Mouse (Mus musculus): Measurements from ENCODE around the gene Gm10337. TPM values are rescaled to one million over a fixed set of nuclear protein-coding genes. Genes with fewer than 3 reads are reported as not detected.

Gene Gm10337
- polyA plus RNA-seq, 1 experiment from 2014 or later, result not detected

GRCm38 (mm10) chr15:102468675-102469370 is 34.7 kb upstream of the Gm10337 start:
- Histone ChIP-seq H3K27ac (no peak overlapping the region), H3K9ac (replicated peaks) (no peak overlapping the region), H3K4me2 (no peak overlapping the region), H3K4me3 (replicated peaks) (no peak overlapping the region), H3K4me1 (replicated peaks) (peaks cover 15% of the 10 kb centered on the region), H3K36me3 (peaks cover 8% of the 10 kb centered on the region), H3K27me3 (no peaks in the 10 kb centered on the region), H3K9me3 (no peaks in the 10 kb centered on the region)
- no peak for ATAC-seq (ENCODE audit: insufficient number of reproducible peaks, insufficient read depth, low FRiP score, low TSS enrichment, low read depth)
- 93% methylated on average over 9 of the region's 9 CpGs for WGBS

GRCm38 (mm10) chr15:102470183-102470604 is 33.3 kb upstream of the Gm10337 start, which contains the start of gene Pcbp2:
Gene Pcbp2 (plus strand): TSS chr15:102470539.
- Histone ChIP-seq H3K4me3 (replicated peaks) (peak within 1 kb of the TSS; percentile 85), H3K4me2 (peak within 1 kb of the TSS; percentile 72), H3K4me1 (replicated peaks) (peaks cover 15% of the 10 kb centered on the region), H3K9ac (replicated peaks) (peak within 1 kb of the TSS; percentile 96), H3K36me3 (peaks cover 22% of the 10 kb centered on the region), H3K27me3 (no peaks in the 10 kb centered on the region), H3K9me3 (no peaks in the 10 kb centered on the region), H3K27ac (peak within 1 kb of the TSS; percentile 99)
- WGBS, result under 1% methylated on average over 34 of the region's 40 CpGs
- peak; percentile 100 for ATAC-seq (ENCODE audit: insufficient number of reproducible peaks, insufficient read depth, low FRiP score, low TSS enrichment, low read depth)

- Histone ChIP-seq H3K4me3 (replicated peaks) (peak overlapping the region; percentile 85), H3K4me1 (replicated peaks) (peaks cover 15% of the 10 kb centered on the region), H3K27ac (peak overlapping the region; percentile 99), H3K4me2 (peak overlapping the region; percentile 72), H3K36me3 (peaks cover 27% of the 10 kb centered on the region), H3K27me3 (no peaks in the 10 kb centered on the region), H3K9ac (replicated peaks) (peak overlapping the region; percentile 96), H3K9me3 (no peaks in the 10 kb centered on the region)
- under 1% methylated on average over 48 of the region's 67 CpGs for WGBS
- peak; percentile 44 for ATAC-seq (ENCODE audit: insufficient number of reproducible peaks, insufficient read depth, low FRiP score, low TSS enrichment, low read depth)
Observed at GRCm38 (mm10) chr15:102470605-102471294, 32.8 kb upstream of the Gm10337 start.

- no peaks in the 10 kb centered on the region for H3K27me3 ChIP-seq
- 3% methylated on average over 10 of the region's 10 CpGs for WGBS
- H3K9ac ChIP-seq (replicated peaks), result peak overlapping the region; percentile 96
- peak overlapping the region; percentile 85 for H3K4me3 ChIP-seq (replicated peaks)
- ATAC-seq (ENCODE audit: insufficient number of reproducible peaks, insufficient read depth, low FRiP score, low TSS enrichment, low read depth), result no peak; the same call in 1 of the 2 replicates
- H3K4me2 ChIP-seq, result peak overlapping the region; percentile 72
- peaks cover 15% of the 10 kb centered on the region for H3K4me1 ChIP-seq (replicated peaks)
- H3K9me3 ChIP-seq, result no peaks in the 10 kb centered on the region
- peaks cover 33% of the 10 kb centered on the region for H3K36me3 ChIP-seq
- H3K27ac ChIP-seq, result peak overlapping the region; percentile 99
Observed at GRCm38 (mm10) chr15:102471295-102471645, 32.3 kb upstream of the Gm10337 start.

GRCm38 (mm10) chr15:102471727-102472126 is 31.8 kb upstream of the Gm10337 start:
- no peak for ATAC-seq (ENCODE audit: insufficient number of reproducible peaks, insufficient read depth, low FRiP score, low TSS enrichment, low read depth)
- peak overlapping the region; percentile 85 for H3K4me3 ChIP-seq (replicated peaks)
- no peaks in the 10 kb centered on the region for H3K9me3 ChIP-seq
- no peaks in the 10 kb centered on the region for H3K27me3 ChIP-seq
- H3K36me3 ChIP-seq, result peaks cover 37% of the 10 kb centered on the region
- H3K9ac ChIP-seq (replicated peaks), result peak overlapping the region; percentile 96; the same call in 1 of the 2 replicates
- peak overlapping the region; percentile 72 for H3K4me2 ChIP-seq
- peaks cover 15% of the 10 kb centered on the region for H3K4me1 ChIP-seq (replicated peaks)
- no peak overlapping the region for H3K27ac ChIP-seq

GRCm38 (mm10) chr15:102473246-102473645 is 30.3 kb upstream of the Gm10337 start:
- Histone ChIP-seq H3K27me3 (no peaks in the 10 kb centered on the region), H3K4me3 (replicated peaks) (no peak overlapping the region), H3K36me3 (peaks cover 51% of the 10 kb centered on the region), H3K9me3 (no peaks in the 10 kb centered on the region), H3K27ac (no peak overlapping the region), H3K4me2 (peak overlapping the region; percentile 72), H3K4me1 (replicated peaks) (peaks cover 15% of the 10 kb centered on the region), H3K9ac (replicated peaks) (no peak overlapping the region)
- WGBS, result 78% methylated on average over 2 of the region's 2 CpGs
- no peak for ATAC-seq (ENCODE audit: insufficient number of reproducible peaks, insufficient read depth, low FRiP score, low TSS enrichment, low read depth)

- no peaks in the 10 kb centered on the region for H3K9me3 ChIP-seq
- peaks cover 63% of the 10 kb centered on the region for H3K36me3 ChIP-seq
- peaks cover 15% of the 10 kb centered on the region for H3K4me1 ChIP-seq (replicated peaks)
- no peak overlapping the region for H3K9ac ChIP-seq (replicated peaks)
- H3K27me3 ChIP-seq, result no peaks in the 10 kb centered on the region
- no peak overlapping the region for H3K4me2 ChIP-seq
- no peak overlapping the region for H3K27ac ChIP-seq
- 96% methylated on average over 2 of the region's 2 CpGs for WGBS
- H3K4me3 ChIP-seq (replicated peaks), result no peak overlapping the region
- no peak for ATAC-seq (ENCODE audit: insufficient number of reproducible peaks, insufficient read depth, low FRiP score, low TSS enrichment, low read depth)
Observed at GRCm38 (mm10) chr15:102474520-102474919, 29.0 kb upstream of the Gm10337 start.

GRCm38 (mm10) chr15:102483136-102483535 is 20.4 kb upstream of the Gm10337 start:
- no peaks in the 10 kb centered on the region for H3K27me3 ChIP-seq
- no peak overlapping the region for H3K4me2 ChIP-seq
- H3K4me3 ChIP-seq (replicated peaks), result no peak overlapping the region
- 89% methylated on average over 3 of the region's 3 CpGs for WGBS
- H3K27ac ChIP-seq, result no peak overlapping the region
- no peak for ATAC-seq (ENCODE audit: insufficient number of reproducible peaks, insufficient read depth, low FRiP score, low TSS enrichment, low read depth)
- peaks cover 92% of the 10 kb centered on the region for H3K36me3 ChIP-seq
- H3K9me3 ChIP-seq, result no peaks in the 10 kb centered on the region
- H3K4me1 ChIP-seq (replicated peaks), result no peaks in the 10 kb centered on the region
- no peak overlapping the region for H3K9ac ChIP-seq (replicated peaks)

- no peak for ATAC-seq (ENCODE audit: insufficient number of reproducible peaks, insufficient read depth, low FRiP score, low TSS enrichment, low read depth)
- no peak overlapping the region for H3K4me2 ChIP-seq
- no peaks in the 10 kb centered on the region for H3K9me3 ChIP-seq
- no peak overlapping the region for H3K9ac ChIP-seq (replicated peaks)
- 92% methylated on average over 12 of the region's 12 CpGs for WGBS
- H3K4me3 ChIP-seq (replicated peaks), result no peak overlapping the region
- H3K27ac ChIP-seq, result no peak overlapping the region
- H3K27me3 ChIP-seq, result no peaks in the 10 kb centered on the region
- no peaks in the 10 kb centered on the region for H3K4me1 ChIP-seq (replicated peaks)
- peaks cover 94% of the 10 kb centered on the region for H3K36me3 ChIP-seq
Observed at GRCm38 (mm10) chr15:102485853-102486252, 17.7 kb upstream of the Gm10337 start.

GRCm38 (mm10) chr15:102487664-102488063 is 15.9 kb upstream of the Gm10337 start:
- 96% methylated on average over 1 of the region's 1 CpGs for WGBS
- H3K36me3 ChIP-seq, result peaks cover 92% of the 10 kb centered on the region
- H3K9me3 ChIP-seq, result no peaks in the 10 kb centered on the region
- no peak overlapping the region for H3K27ac ChIP-seq
- no peak overlapping the region for H3K4me2 ChIP-seq
- no peaks in the 10 kb centered on the region for H3K27me3 ChIP-seq
- H3K9ac ChIP-seq (replicated peaks), result no peak overlapping the region
- no peak overlapping the region for H3K4me3 ChIP-seq (replicated peaks)
- ATAC-seq (ENCODE audit: insufficient number of reproducible peaks, insufficient read depth, low FRiP score, low TSS enrichment, low read depth), result no peak
- H3K4me1 ChIP-seq (replicated peaks), result no peaks in the 10 kb centered on the region

- ATAC-seq (ENCODE audit: insufficient number of reproducible peaks, insufficient read depth, low FRiP score, low TSS enrichment, low read depth), result no peak
Observed at GRCm38 (mm10) chr15:102498322-102498721, 5.2 kb upstream of the Gm10337 start.

More at GRCm38 (mm10) chr15:102498322-102498721, 5.2 kb upstream of the Gm10337 start:
- Histone ChIP-seq H3K36me3 (peaks cover 96% of the 10 kb centered on the region), H3K9ac (replicated peaks) (no peak overlapping the region), H3K27me3 (no peaks in the 10 kb centered on the region), H3K9me3 (no peaks in the 10 kb centered on the region), H3K4me2 (no peak overlapping the region), H3K4me3 (replicated peaks) (no peak overlapping the region), H3K27ac (no peak overlapping the region), H3K4me1 (replicated peaks) (no peaks in the 10 kb centered on the region)
- 88% methylated on average over 3 of the region's 3 CpGs for WGBS

All from limb, embryonic 12.5 days (tissue).